Mouse (Mus musculus) myocyte (in vitro differentiated cells): ENCODE measurements around the gene Cd151.

Experiments used
- CEBPB ChIP-seq: IDR thresholded peaks from 2 replicates; pipeline ENCODE4 v1.6.1; 2011; ENCODE audit warnings: mild to moderate bottlenecking, moderate library complexity; ENCODE audit not compliant: poor library complexity, insufficient read depth, severe bottlenecking
- MAX ChIP-seq: IDR thresholded peaks from one replicate; pipeline ENCODE4 v1.6.1; 2011; ENCODE audit warnings: low read depth, mild to moderate bottlenecking, control low read depth
- POLR2A ChIP-seq: IDR thresholded peaks from one replicate; pipeline ENCODE4 v1.6.1; 2011; ENCODE audit warnings: low read depth, mild to moderate bottlenecking, control low read depth, moderate library complexity; ENCODE audit not compliant: insufficient read length
- TCF12 ChIP-seq: IDR thresholded peaks from one replicate; pipeline ENCODE4 v1.6.1; 2011; ENCODE audit warnings: mild to moderate bottlenecking, control low read depth; ENCODE audit not compliant: poor library complexity, insufficient read depth, severe bottlenecking

DNA sequence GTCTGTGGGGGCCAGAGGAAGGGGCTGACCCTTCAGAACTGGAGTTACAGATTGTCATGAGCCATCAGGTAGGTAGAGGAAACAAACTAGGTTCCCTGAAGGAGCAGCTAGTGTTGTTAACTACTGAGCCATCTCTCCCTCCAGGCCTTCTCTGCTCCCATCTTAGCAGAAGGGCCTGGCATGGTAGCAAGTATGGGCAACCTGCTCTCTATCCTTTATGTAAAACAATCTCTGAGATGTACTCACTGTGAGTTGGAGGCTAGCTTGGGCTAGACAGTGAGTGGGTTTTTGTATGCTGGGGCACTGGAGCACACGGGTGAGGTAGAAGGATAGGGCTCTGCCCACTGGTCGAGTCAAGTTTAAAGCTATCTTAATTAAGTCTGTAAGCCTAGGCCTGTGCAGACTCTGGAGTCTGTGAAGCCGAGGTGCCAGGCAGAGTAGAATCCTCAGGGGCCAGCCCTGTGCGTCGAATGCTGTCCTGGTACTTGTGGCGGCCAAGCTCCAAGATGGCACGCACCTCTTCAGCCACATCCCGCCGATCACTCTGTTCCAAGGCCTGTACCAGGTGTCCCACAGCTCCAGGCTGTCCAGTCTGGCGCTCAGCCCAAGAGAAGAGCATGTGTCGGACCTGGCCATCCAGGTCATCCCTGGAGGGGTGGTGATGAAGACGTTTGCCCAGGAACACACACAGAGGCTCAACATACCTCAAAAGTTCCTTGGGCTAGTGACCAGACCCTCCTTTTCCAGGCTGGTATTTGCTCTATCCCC lies 28.8 kb upstream of the Cd151 start:
- TF ChIP-seq POLR2A (no peak), MAX (no peak), TCF12 (no peak), CEBPB (no peak)
